In the genomic region with DNA sequence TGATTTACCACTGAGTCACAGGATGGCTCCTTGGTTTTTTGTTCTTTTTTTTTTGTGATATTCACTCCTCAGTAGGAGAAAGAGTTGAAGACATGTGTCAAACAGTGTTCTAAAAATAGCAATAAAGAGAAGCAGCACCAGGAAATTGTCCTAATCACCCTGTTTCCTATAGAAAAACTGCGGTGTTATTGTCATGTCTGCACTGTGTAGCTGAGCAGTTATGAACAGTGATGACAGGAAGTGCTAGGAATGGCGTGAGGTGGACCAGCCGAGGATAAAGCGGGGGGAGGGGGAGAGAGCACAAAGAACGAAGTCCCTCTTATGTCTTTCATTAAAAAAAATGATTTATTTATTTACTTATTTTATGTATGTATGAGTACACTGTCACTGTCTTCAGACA, we compare ENCODE assay signal across 24 mouse cellular contexts. TPM values are rescaled to one million over a fixed set of nuclear protein-coding genes. Genes with fewer than 3 reads are reported as not detected.
DNase-seq lines count a peak whose midpoint lies in the region; ATAC-seq lines count a peak whose summit lies in the region.
"Had no signal": no experiment of that assay in that cellular context is flagged by ENCODE, and none has a peak within 500 bp of the region (broad histone marks: within the 10 kb centered on the region; RNA-seq: fewer than 3 reads in every experiment).

No protein-coding gene starts in this region.

- H3K9me3 ChIP-seq in embryonic facial prominence, embryonic 14.5 days (ENCODE audit: control insufficient read depth, low read length), result no peaks in the 10 kb centered on the region
- no peaks in the 10 kb centered on the region for H3K9me3 ChIP-seq in embryonic facial prominence, embryonic 10.5 days
- H3K9me3 ChIP-seq in intestine, embryonic 14.5 days (ENCODE audit: control insufficient read depth, low read length), result no peaks in the 10 kb centered on the region
- no peaks in the 10 kb centered on the region for H3K9me3 ChIP-seq in intestine, embryonic 15.5 days
- H3K9me3 ChIP-seq in lung, embryonic 16.5 days (ENCODE audit: control insufficient read depth, low read length), result no peaks in the 10 kb centered on the region
- H3K9me3 ChIP-seq: embryonic facial prominence, embryonic 12.5 days; liver, embryonic 15.5 days; midbrain, embryonic 15.5 days; neural tube, embryonic 12.5 days had no signal

- no peak overlapping the region for H3K27ac ChIP-seq in embryonic facial prominence, embryonic 14.5 days (replicated peaks; ENCODE audit: low read depth, low read length)
- H3K27ac ChIP-seq in embryonic facial prominence, embryonic 10.5 days (replicated peaks), result no peak overlapping the region
- H3K27ac ChIP-seq in intestine, embryonic 14.5 days (ENCODE audit: low read depth), result no peak overlapping the region
- H3K27ac ChIP-seq in intestine, embryonic 15.5 days, result no peak overlapping the region
- no peak overlapping the region for H3K27ac ChIP-seq in lung, embryonic 16.5 days (ENCODE audit: low read length)
- peak overlapping the region; percentile 88 for H3K27ac ChIP-seq in macrophage
- H3K27ac ChIP-seq: embryonic facial prominence, embryonic 12.5 days; heart, adult 2 months; kidney, postnatal 0 days; left cerebral cortex, adult 2 months; liver, embryonic 15.5 days; midbrain, embryonic 15.5 days; neural tube, embryonic 12.5 days had no signal

- WGBS in embryonic facial prominence, embryonic 14.5 days, result 50% methylated on average over 5 of the region's 5 CpGs
- whole genome bisulfite sequencing in embryonic facial prominence, embryonic 10.5 days, result 59% methylated on average over 5 of the region's 5 CpGs
- WGBS in intestine, embryonic 14.5 days, result 30% methylated on average over 5 of the region's 5 CpGs
- 38% methylated on average over 5 of the region's 5 CpGs for WGBS in intestine, embryonic 15.5 days
- WGBS in lung, embryonic 16.5 days, result 34% methylated on average over 5 of the region's 5 CpGs
- WGBS in macrophage (ENCODE audit: missing documents), result 0% methylated on average over 5 of the region's 5 CpGs

- ATAC-seq in embryonic facial prominence, embryonic 14.5 days (ENCODE audit: low read depth), result no peak
- peak; percentile 55; the same call in 1 of the 2 replicates for ATAC-seq in intestine, embryonic 14.5 days (replicated peaks; ENCODE audit: low FRiP score, low TSS enrichment, low read depth)
- ATAC-seq in intestine, embryonic 15.5 days, result no peak
- peak; percentile 74 for ATAC-seq in lung, embryonic 16.5 days (ENCODE audit: low read depth)
- ATAC-seq: forebrain, embryonic 16.5 days; midbrain, embryonic 15.5 days had no signal

- H3K4me2 ChIP-seq in embryonic facial prominence, embryonic 14.5 days (ENCODE audit: low read depth, low read length), result no peak overlapping the region
- H3K4me2 ChIP-seq in intestine, embryonic 14.5 days (ENCODE audit: low read length), result no peak overlapping the region
- no peak overlapping the region for H3K4me2 ChIP-seq in intestine, embryonic 15.5 days (replicated peaks)
- no peak overlapping the region for H3K4me2 ChIP-seq in lung, embryonic 16.5 days (ENCODE audit: low read depth, low read length)
- H3K4me2 ChIP-seq: embryonic facial prominence, embryonic 12.5 days; liver, embryonic 15.5 days; midbrain, embryonic 15.5 days; neural tube, embryonic 12.5 days had no signal

- no peak overlapping the region for H3K4me3 ChIP-seq in embryonic facial prominence, embryonic 14.5 days (ENCODE audit: low read depth, low read length)
- H3K4me3 ChIP-seq in embryonic facial prominence, embryonic 10.5 days, result no peak overlapping the region
- no peak overlapping the region for H3K4me3 ChIP-seq in intestine, embryonic 14.5 days (ENCODE audit: low read depth, low read length)
- H3K4me3 ChIP-seq in intestine, embryonic 15.5 days (replicated peaks), result no peak overlapping the region
- no peak overlapping the region for H3K4me3 ChIP-seq in lung, embryonic 16.5 days (ENCODE audit: low read length)
- H3K4me3 ChIP-seq in macrophage (ENCODE audit: inconsistent target), result no peak overlapping the region
- H3K4me3 ChIP-seq: embryonic facial prominence, embryonic 12.5 days; erythroblast, embryonic 14.5 days; heart, adult 2 months; left cerebral cortex, adult 2 months; liver, embryonic 15.5 days; midbrain, embryonic 15.5 days; neural tube, embryonic 12.5 days had no signal

- no peaks in the 10 kb centered on the region for H3K79me2 ChIP-seq in macrophage (ENCODE audit: inconsistent target)

- H3K4me1 ChIP-seq in embryonic facial prominence, embryonic 14.5 days (ENCODE audit: control insufficient read depth, insufficient read depth, low read length), result peaks cover 10% of the 10 kb centered on the region
- H3K4me1 ChIP-seq in embryonic facial prominence, embryonic 10.5 days, result 0 out of 2 replicates have a peak, but pooled peaks cover 5% of the 10 kb centered on the region
- H3K4me1 ChIP-seq in intestine, embryonic 14.5 days (replicated peaks; ENCODE audit: control insufficient read depth, insufficient read depth, low read length), result peaks cover 3% of the 10 kb centered on the region; the same call in 1 of the 2 replicates
- no peaks in the 10 kb centered on the region for H3K4me1 ChIP-seq in intestine, embryonic 15.5 days (replicated peaks)
- H3K4me1 ChIP-seq in lung, embryonic 16.5 days (replicated peaks; ENCODE audit: control insufficient read depth, insufficient read depth, low read length), result peaks cover 6% of the 10 kb centered on the region; the same call in 1 of the 2 replicates
- H3K4me1 ChIP-seq: embryonic facial prominence, embryonic 12.5 days; neural tube, embryonic 12.5 days had no signal

- H3K9ac ChIP-seq in embryonic facial prominence, embryonic 14.5 days (ENCODE audit: low read depth, low read length), result no peak overlapping the region
- H3K9ac ChIP-seq in intestine, embryonic 14.5 days (ENCODE audit: low read length), result no peak overlapping the region
- no peak overlapping the region for H3K9ac ChIP-seq in intestine, embryonic 15.5 days
- no peak overlapping the region for H3K9ac ChIP-seq in lung, embryonic 16.5 days (ENCODE audit: low read length)
- H3K9ac ChIP-seq: embryonic facial prominence, embryonic 12.5 days; liver, embryonic 15.5 days; midbrain, embryonic 15.5 days; neural tube, embryonic 12.5 days had no signal

- peak; percentile 20 for DNase-seq in embryonic facial prominence, embryonic 14.5 days (ENCODE audit: low spot score)
- DNase-seq in embryonic facial prominence, embryonic 10.5 days (ENCODE audit: low spot score), result no peak
- no peak for DNase-seq in intestine, embryonic 14.5 days (ENCODE audit: low spot score)
- DNase-seq in lung, postnatal 4 days, result no peak
- DNase-seq in adrenal gland, postnatal 14 days, result no peak
- DNase-seq: adrenal gland, postnatal 36 days; cerebellum, adult 11-12 months; cerebellum, postnatal 10 days; gastrocnemius, postnatal 10 days; heart, adult 2 months; kidney, adult 18-20 months; right cerebral cortex, postnatal 14 days; spleen, adult 18-20 months had no signal

- H3K36me3 ChIP-seq in embryonic facial prominence, embryonic 14.5 days (ENCODE audit: control insufficient read depth, insufficient read depth, low read length), result no peaks in the 10 kb centered on the region
- H3K36me3 ChIP-seq in embryonic facial prominence, embryonic 10.5 days (replicated peaks), result no peaks in the 10 kb centered on the region
- H3K36me3 ChIP-seq in intestine, embryonic 14.5 days (ENCODE audit: control insufficient read depth, insufficient read depth, low read length), result no peaks in the 10 kb centered on the region
- no peaks in the 10 kb centered on the region for H3K36me3 ChIP-seq in intestine, embryonic 15.5 days
- no peaks in the 10 kb centered on the region for H3K36me3 ChIP-seq in lung, embryonic 16.5 days (ENCODE audit: control insufficient read depth, insufficient read depth, low read length)
- H3K36me3 ChIP-seq in macrophage (ENCODE audit: inconsistent target), result no peaks in the 10 kb centered on the region
- H3K36me3 ChIP-seq: embryonic facial prominence, embryonic 12.5 days; liver, embryonic 15.5 days; midbrain, embryonic 15.5 days; neural tube, embryonic 12.5 days had no signal

- H3K27me3 ChIP-seq in embryonic facial prominence, embryonic 14.5 days (replicated peaks; ENCODE audit: control insufficient read depth, insufficient read depth, low read length), result no peaks in the 10 kb centered on the region
- H3K27me3 ChIP-seq in embryonic facial prominence, embryonic 10.5 days (replicated peaks; ENCODE audit: low read depth, poor library complexity, severe bottlenecking), result no peaks in the 10 kb centered on the region
- no peaks in the 10 kb centered on the region for H3K27me3 ChIP-seq in intestine, embryonic 14.5 days (replicated peaks; ENCODE audit: control insufficient read depth, insufficient read depth, low read length)
- no peaks in the 10 kb centered on the region for H3K27me3 ChIP-seq in intestine, embryonic 15.5 days (replicated peaks)
- no peaks in the 10 kb centered on the region for H3K27me3 ChIP-seq in lung, embryonic 16.5 days (ENCODE audit: control insufficient read depth, insufficient read depth, low read depth, low read length)
- H3K27me3 ChIP-seq: embryonic facial prominence, embryonic 12.5 days; liver, embryonic 15.5 days; midbrain, embryonic 15.5 days; neural tube, embryonic 12.5 days had no signal

RNA-seq across cellular contexts. Expression of a gene that starts 39.4 kb away (rescaled TPM):
- polyA plus RNA-seq in embryonic facial prominence, embryonic 14.5 days (2014; fragmentation: Nextera tagmentation; extraction: Ambion mirVana), result 6.2 and 7.0 TPM in 2 replicates
- 4.1 and 4.2 TPM in 2 replicates for polyA plus RNA-seq in embryonic facial prominence, embryonic 10.5 days (2016; fragmentation: Nextera tagmentation; extraction: Ambion mirVana)
- 6.5 and 6.9 TPM in 2 replicates for polyA plus RNA-seq in intestine, embryonic 14.5 days (2014; fragmentation: Nextera tagmentation; extraction: Ambion mirVana)
- 5.7 TPM in 2 replicates for polyA plus RNA-seq in intestine, embryonic 15.5 days (2015; fragmentation: Nextera tagmentation; extraction: Ambion mirVana)
- polyA plus RNA-seq in lung, embryonic 16.5 days (2015; fragmentation: Nextera tagmentation; extraction: Ambion mirVana), result 4.1 and 4.6 TPM in 2 replicates
- 1,000 to 10,000 TPM in 4 of 26 experiments, 100 to 1,000 TPM in 22; 448 to 1,370 (median 593) TPM for total RNA-seq in macrophage (2018; cell fraction: chromatin; rRNA removed)
- 100 to 1,000 TPM; 123 to 274 (median 157) TPM for total RNA-seq in macrophage (2018; cell fraction: cytosol; rRNA removed)
- 100 to 1,000 TPM; 308 to 672 (median 443) TPM for total RNA-seq in macrophage (2018; cell fraction: nucleus; rRNA removed)
- 73.7 to 118 TPM (median 76.8 TPM) in 3 replicates for polyA plus RNA-seq in macrophage (2018)
- total RNA-seq in adrenal gland, postnatal 14 days (2021), result 40.4 and 50.1 TPM in 2 replicates

Comparison
In these comparisons a context has a peak if more than half of its experiments do, and no peak if none do; other contexts are left out.
1. ATAC-seq: peak in intestine, embryonic 14.5 days (single experiment) and lung, embryonic 16.5 days (single experiment); none in embryonic facial prominence, embryonic 14.5 days (single experiment) and intestine, embryonic 15.5 days (single experiment).